Mouse (Mus musculus) intestine, embryonic 16.5 days (tissue): Measurements from ENCODE around the gene Nek7. TPM values are rescaled to one million over a fixed set of nuclear protein-coding genes. Genes with fewer than 3 reads are reported as not detected.

Experiments
- ATAC-seq: fragments of 200-750 bp; cut with Nextera tagmentation; 2 replicates; pipeline ENCODE4 v1.8.0; 2017; ENCODE audit warnings: moderate TSS enrichment, moderate library complexity
- H3K27ac ChIP-seq: fragments of 300-500 bp; sonication (generic); 2 replicates; pipeline ENCODE4 v1.5.1; 2014; ENCODE audit warnings: mild to moderate bottlenecking, low read length
- H3K27me3 ChIP-seq: fragments of 300-500 bp; sonication (generic); replicated peaks from 2 replicates; pipeline ENCODE4 v1.6.1; 2014; ENCODE audit warnings: low read length, control low read depth, mixed read lengths; ENCODE audit not compliant: control insufficient read depth, insufficient read depth
- H3K36me3 ChIP-seq: fragments of 300-500 bp; sonication (generic); 2 replicates; pipeline ENCODE4 v1.6.1; 2014; ENCODE audit warnings: low read length, control low read depth; ENCODE audit not compliant: control insufficient read depth, insufficient read depth
- H3K4me1 ChIP-seq: fragments of 300-500 bp; sonication (generic); 2 replicates; pipeline ENCODE4 v1.6.1; 2014; ENCODE audit warnings: low read length, control low read depth, mixed read lengths; ENCODE audit not compliant: control insufficient read depth, insufficient read depth
- H3K4me2 ChIP-seq: fragments of 300-500 bp; sonication (generic); 2 replicates; pipeline ENCODE4 v1.6.1; 2014; ENCODE audit warnings: low read depth, low read length, control low read depth
- H3K4me3 ChIP-seq: fragments of 300-500 bp; sonication (generic); 2 replicates; pipeline ENCODE4 v1.5.1; 2014; ENCODE audit warnings: mild to moderate bottlenecking, low read length
- H3K9ac ChIP-seq: fragments of 300-500 bp; sonication (generic); 2 replicates; pipeline ENCODE4 v1.6.1; 2014; ENCODE audit warnings: low read depth, low read length
- H3K9me3 ChIP-seq: fragments of 300-500 bp; sonication (generic); 2 replicates; pipeline ENCODE4 v1.6.1; 2016; ENCODE audit warnings: low read length, control low read depth; ENCODE audit not compliant: control insufficient read depth
- WGBS: fragments of 180-500 bp; shearing (Covaris S2); extraction: QIAGEN DNeasy Blood & Tissue Kit; methylation state at CpG from one replicate; pipeline ENCODE4 v1.1.7; 2014; 5-methylcytosine and 5-hydroxymethylcytosine counted together
- polyA plus RNA-seq: library from polyadenylated mRNA; unstranded; fragments of >200 nt; fragmentation: Nextera tagmentation; extraction: Ambion mirVana; gene quantifications from 2 replicates; pipeline ENCODE4 v1.2.1, GENCODE M21; 2015

Gene Nek7
- polyA plus RNA-seq, 1 experiment from 2014 or later: 19.2 TPM

DNA sequence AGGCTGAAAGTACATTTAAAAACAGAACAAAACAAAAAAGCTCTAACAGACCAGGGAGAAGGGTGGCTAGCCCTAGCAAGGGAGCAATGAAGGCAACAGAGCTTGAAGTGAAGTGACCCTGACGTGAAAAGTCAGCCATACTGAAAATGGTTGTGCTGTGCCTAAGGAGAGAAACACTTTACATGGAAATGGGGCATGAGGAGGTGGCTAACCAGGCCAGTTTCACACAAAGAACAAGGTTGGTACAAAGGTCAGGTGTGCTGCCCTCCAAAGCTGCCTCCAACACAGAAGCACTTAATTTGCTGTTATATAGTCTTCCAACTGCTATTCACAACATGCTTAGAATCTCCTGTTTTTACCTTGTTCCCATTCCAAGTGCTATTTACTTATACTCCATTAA, 80.2 kb downstream of the Nek7 start:
- no peak for ATAC-seq
- Histone ChIP-seq H3K4me1 (0 out of 2 replicates have a peak, but pooled peaks cover 6% of the 10 kb centered on the region), H3K27me3 (no peaks in the 10 kb centered on the region), H3K36me3 (no peaks in the 10 kb centered on the region), H3K9ac (no peak overlapping the region), H3K9me3 (no peaks in the 10 kb centered on the region), H3K4me3 (no peak overlapping the region), H3K4me2 (no peak overlapping the region), H3K27ac (no peak overlapping the region)
- 95% methylated on average over 1 of the region's 1 CpGs for WGBS

DNA sequence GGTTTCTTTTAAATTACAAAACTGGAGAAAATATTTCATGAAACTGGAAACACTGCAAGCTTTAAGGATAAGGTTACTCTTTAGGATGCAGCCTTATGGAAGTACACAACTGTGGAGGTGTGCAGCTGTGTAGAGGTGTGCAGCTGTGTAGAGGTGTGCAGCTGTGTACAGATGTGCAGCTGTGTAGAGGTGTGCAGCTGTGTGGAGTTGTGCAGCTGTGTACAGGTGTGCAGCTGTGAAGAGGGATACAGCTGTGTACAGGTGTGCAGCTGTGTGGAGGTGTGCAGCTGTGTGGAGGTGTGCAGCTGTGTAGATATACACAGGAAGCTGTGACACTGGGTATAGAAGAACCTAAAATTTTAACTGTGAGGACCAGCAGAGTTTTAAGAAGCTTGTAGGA, 81.7 kb downstream of the Nek7 start:
- H3K4me1 ChIP-seq: 0 out of 2 replicates have a peak, but pooled peaks cover 6% of the 10 kb centered on the region
- no peak overlapping the region for H3K4me2 ChIP-seq
- no peak overlapping the region for H3K4me3 ChIP-seq
- no peak overlapping the region for H3K9ac ChIP-seq
- no peaks in the 10 kb centered on the region for H3K27me3 ChIP-seq
- H3K9me3 ChIP-seq: no peaks in the 10 kb centered on the region
- H3K36me3 ChIP-seq: no peaks in the 10 kb centered on the region
- no peak overlapping the region for H3K27ac ChIP-seq
- no peak for ATAC-seq

DNA sequence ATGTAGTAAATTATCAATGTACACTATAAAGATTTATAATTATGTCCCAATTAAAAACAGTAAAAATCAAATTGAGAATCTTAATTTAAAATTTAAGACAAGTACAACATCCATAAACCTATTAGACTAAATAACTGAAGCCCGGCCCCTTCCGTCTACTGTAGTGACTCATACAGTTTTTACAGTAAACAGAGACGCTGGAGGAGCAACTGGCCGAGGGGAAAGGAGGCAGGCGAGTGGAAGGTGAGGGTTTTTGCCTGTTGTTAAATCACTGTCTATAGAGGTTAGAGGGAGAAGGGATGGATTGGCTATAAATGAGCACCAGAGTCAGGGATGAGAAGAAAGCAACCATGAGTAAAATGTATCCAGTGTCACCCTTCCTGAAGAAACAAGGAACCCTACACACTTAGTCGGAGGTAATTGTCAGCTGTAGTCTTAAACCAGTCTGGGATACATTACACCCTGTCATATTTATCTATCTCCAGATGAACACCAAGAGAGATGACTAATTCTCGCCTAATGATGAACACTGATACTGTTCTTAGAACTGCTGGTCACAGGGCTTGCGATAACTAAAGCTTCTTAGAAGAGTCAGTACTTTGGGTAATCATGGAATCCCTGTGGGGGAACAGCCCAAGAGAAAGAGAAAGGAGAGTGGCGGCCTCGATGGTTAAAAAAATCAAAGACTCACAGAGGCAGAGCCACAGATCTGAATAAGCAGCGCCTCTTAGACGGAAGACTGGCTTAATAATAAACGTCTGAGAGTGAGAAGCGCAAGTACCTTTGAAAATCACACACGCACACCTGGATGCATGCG, 84.0 kb downstream of the Nek7 start:
- Histone ChIP-seq H3K9me3 (no peaks in the 10 kb centered on the region), H3K27ac (no peak overlapping the region), H3K4me1 (no peaks in the 10 kb centered on the region), H3K36me3 (no peaks in the 10 kb centered on the region), H3K9ac (no peak overlapping the region), H3K4me3 (no peak overlapping the region), H3K4me2 (no peak overlapping the region), H3K27me3 (no peaks in the 10 kb centered on the region)
- no peak for ATAC-seq
- WGBS: 58% methylated on average over 16 of the region's 16 CpGs

DNA sequence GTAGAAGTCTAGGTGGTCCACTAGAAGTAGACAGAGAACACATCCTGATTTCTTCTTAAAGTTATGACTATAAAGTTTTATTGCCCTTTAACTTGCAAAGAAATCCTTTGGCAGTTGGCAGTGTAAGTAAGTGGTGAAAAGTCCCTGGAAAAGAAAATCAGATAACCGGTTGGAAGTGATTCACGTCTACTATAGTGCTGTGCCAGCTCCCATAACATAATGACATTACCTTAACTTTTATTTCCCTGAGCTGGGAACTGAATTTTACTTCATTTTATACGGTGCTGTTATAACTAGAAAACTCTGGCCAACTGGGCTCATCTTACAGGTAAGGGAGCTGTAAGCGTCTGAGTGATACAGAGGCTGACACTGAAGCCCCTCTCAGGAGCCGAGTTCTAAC, 89.3 kb downstream of the Nek7 start:
- 70% methylated on average over 5 of the region's 5 CpGs for WGBS
- Histone ChIP-seq H3K4me3 (no peak overlapping the region), H3K4me2 (no peak overlapping the region), H3K4me1 (no peaks in the 10 kb centered on the region), H3K36me3 (no peaks in the 10 kb centered on the region), H3K9ac (no peak overlapping the region), H3K9me3 (no peaks in the 10 kb centered on the region), H3K27ac (no peak overlapping the region), H3K27me3 (no peaks in the 10 kb centered on the region)
- ATAC-seq: no peak

DNA sequence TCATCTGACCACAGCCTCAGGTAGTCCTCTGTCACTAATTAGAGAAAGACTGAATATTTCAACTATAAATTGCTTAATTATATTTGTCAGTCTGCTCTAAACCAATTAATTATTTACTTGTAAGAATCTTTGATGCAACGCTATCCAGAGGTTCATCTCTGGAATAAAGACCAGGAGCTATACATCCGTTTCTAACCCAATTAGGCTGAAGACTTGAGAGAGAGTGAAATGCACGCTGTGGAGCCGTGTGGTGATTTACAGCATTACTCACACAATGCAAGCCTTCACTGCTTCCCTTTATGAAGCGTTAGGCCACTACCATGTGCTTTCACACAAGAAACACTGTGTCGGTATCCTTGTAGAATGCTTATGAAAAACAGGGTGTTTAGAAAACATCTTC, 96.0 kb downstream of the Nek7 start:
- WGBS: 72% methylated on average over 6 of the region's 6 CpGs
- no peak overlapping the region for H3K27ac ChIP-seq
- H3K4me2 ChIP-seq: no peak overlapping the region
- H3K9ac ChIP-seq: no peak overlapping the region
- no peak overlapping the region for H3K4me3 ChIP-seq
- no peaks in the 10 kb centered on the region for H3K9me3 ChIP-seq
- H3K36me3 ChIP-seq: no peaks in the 10 kb centered on the region
- no peak for ATAC-seq
- H3K27me3 ChIP-seq: no peaks in the 10 kb centered on the region
- no peaks in the 10 kb centered on the region for H3K4me1 ChIP-seq

DNA sequence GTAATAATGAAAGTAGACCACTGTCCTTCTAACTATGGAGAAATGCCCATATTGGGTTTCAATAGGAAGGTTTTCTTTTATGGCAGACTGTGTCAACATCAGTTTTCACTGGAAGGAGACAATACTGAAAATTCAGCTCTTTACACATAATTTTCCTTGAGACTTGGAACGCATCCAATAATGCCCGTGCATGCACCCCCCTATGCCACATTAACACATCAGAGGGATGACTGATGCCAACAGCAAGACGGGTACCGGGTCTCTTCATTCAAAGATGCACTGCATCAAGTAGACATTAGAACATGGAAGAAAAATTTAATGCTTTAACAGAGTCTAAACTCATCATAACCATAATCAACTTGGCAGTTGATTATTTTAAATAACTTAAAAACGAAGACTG, 101.7 kb downstream of the Nek7 start:
- H3K36me3 ChIP-seq: no peaks in the 10 kb centered on the region
- no peak overlapping the region for H3K4me2 ChIP-seq
- H3K27ac ChIP-seq: no peak overlapping the region
- ATAC-seq: no peak
- no peaks in the 10 kb centered on the region for H3K9me3 ChIP-seq
- WGBS: 67% methylated on average over 5 of the region's 5 CpGs
- no peaks in the 10 kb centered on the region for H3K27me3 ChIP-seq
- no peaks in the 10 kb centered on the region for H3K4me1 ChIP-seq
- no peak overlapping the region for H3K4me3 ChIP-seq
- no peak overlapping the region for H3K9ac ChIP-seq

DNA sequence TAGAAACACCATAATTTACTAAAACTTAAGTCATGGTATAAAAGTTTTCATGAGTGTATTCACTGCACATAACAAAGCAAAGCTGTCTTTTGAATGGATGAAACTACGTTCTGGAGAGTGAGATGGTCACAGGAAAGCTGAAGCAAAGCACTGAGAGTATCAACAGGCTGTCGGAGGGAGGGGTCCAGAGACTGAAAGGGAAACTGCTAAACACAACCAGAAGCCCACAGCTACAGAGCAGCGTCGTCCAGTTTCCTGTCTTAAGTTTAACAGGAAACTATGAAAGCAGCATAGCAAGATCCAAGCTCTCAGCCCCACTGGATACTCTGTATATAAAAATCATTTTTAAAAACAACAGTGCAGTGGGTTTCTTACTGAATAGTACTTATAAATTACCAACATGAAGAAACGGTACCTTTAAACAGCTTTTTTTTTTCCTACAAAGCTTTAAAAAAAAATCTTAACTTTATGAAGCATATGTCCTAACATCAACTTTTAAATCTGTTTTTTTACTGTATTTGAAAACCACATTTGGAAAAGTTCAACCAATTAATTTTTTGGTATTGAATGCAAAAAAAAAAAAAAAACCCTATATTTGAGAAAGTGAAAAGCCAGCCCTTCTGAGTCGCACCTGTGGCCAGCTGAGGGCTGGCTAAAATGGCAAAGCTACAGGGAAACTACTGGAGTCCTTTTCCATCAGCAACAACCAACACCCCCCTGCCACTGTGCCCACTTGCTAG, 102.4 kb downstream of the Nek7 start:
- Histone ChIP-seq H3K36me3 (no peaks in the 10 kb centered on the region), H3K4me1 (no peaks in the 10 kb centered on the region), H3K27ac (no peak overlapping the region), H3K9ac (no peak overlapping the region), H3K9me3 (no peaks in the 10 kb centered on the region), H3K4me3 (no peak overlapping the region), H3K27me3 (no peaks in the 10 kb centered on the region), H3K4me2 (no peak overlapping the region)
- no peak for ATAC-seq
- WGBS: 51% methylated on average over 6 of the region's 6 CpGs

DNA sequence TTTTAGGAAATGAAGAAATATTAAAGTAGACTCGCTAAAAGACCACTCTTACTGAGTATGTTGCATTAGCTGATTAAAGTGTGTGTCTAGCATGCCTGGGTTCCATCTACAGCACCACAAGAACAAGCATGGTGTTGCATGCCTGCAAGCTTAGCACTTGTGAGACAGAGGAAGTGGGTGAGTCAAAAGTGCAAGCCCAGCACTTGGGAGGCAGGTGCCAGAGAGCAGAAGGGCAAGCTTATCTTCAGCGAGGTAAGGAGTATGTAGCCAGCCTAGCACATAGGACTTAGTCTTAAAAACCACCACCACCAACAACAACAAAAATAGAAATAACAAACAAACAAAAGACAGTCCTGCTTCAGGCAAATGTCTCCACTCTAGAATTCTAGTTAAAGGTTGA, 103.0 kb downstream of the Nek7 start:
- Histone ChIP-seq H3K4me3 (no peak overlapping the region), H3K36me3 (no peaks in the 10 kb centered on the region), H3K4me1 (no peaks in the 10 kb centered on the region), H3K27me3 (no peaks in the 10 kb centered on the region), H3K27ac (no peak overlapping the region), H3K9ac (no peak overlapping the region), H3K4me2 (no peak overlapping the region), H3K9me3 (no peaks in the 10 kb centered on the region)
- ATAC-seq: no peak
- WGBS: 73% methylated on average over 2 of the region's 2 CpGs

DNA sequence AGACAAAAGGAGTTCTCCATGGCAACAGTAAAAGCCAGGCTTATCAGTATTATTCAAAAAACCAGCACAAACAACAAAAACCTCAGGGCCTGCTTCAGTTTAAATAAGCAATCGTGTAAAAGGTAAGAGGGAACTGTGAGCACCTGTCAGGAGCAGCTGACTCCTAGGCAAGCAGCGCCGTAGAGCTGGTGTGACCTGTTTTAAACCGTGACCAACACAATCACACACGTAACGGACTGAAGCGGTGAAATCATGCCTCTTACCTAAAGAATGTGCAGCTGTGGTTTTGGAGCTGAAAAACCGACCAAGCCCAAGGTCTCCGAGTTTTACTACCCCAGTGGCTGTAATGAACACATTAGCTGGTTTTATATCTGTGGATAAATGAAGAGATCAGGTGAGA, 104.6 kb downstream of the Nek7 start:
- H3K4me2 ChIP-seq: no peak overlapping the region
- no peak overlapping the region for H3K4me3 ChIP-seq
- H3K27me3 ChIP-seq: no peaks in the 10 kb centered on the region
- no peaks in the 10 kb centered on the region for H3K36me3 ChIP-seq
- 73% methylated on average over 9 of the region's 9 CpGs for WGBS
- no peak for ATAC-seq
- no peaks in the 10 kb centered on the region for H3K9me3 ChIP-seq
- no peak overlapping the region for H3K27ac ChIP-seq
- H3K9ac ChIP-seq: no peak overlapping the region
- peaks cover 7% of the 10 kb centered on the region; the same call in 1 of the 2 replicates for H3K4me1 ChIP-seq
